Mouse (Mus musculus) bone marrow macrophage, adult 2 months (primary cell): ENCODE data around the gene Irf2.

Experiments used
- CTCF ChIP-seq: IDR thresholded peaks from 2 replicates; pipeline ENCODE4 v1.5.1; 2012; ENCODE audit warnings: low read depth, mild to moderate bottlenecking, low read length, moderate library complexity
- POLR2A ChIP-seq: IDR thresholded peaks from 2 replicates; pipeline ENCODE4 v1.6.1; 2012; ENCODE audit warnings: mild to moderate bottlenecking, low read depth, low read length, borderline replicate concordance

DNA sequence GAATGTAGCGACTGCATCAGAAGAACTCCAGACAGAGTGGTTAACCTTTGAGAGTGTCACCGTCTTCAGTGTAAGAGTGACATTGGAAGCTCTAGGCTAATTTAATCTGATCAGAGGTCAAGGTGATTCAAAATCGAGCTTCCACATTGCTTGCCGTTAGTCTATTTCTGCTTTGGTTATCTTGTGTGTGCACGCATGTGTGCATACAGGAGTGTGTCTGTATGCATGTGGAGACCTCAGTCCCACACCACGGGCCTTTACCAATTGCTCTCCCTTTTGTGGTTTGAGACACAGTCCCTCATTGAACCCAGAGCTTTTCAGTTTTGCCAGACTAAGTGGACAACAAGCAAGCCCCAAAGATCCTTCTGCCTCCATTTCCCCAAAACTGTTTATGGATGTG is 46.4 kb downstream of the Irf2 start:
- no peak for TF ChIP-seq POLR2A
- TF ChIP-seq CTCF, result no peak
